Mouse (Mus musculus) embryonic facial prominence, embryonic 15.5 days (tissue): ENCODE results near the gene Atp6v1d. TPM values are rescaled to one million over a fixed set of nuclear protein-coding genes. Genes with fewer than 3 reads are reported as not detected.

Experiments used
- ATAC-seq: fragments of 200-750 bp; cut with Nextera tagmentation; 2 replicates; pipeline ENCODE4 v1.8.0; 2017; ENCODE audit warnings: low read depth, moderate TSS enrichment; ENCODE audit not compliant: insufficient number of reproducible peaks, low FRiP score, low TSS enrichment
- H3K27ac ChIP-seq: fragments of 300-500 bp; sonication (generic); replicated peaks from 2 replicates; pipeline ENCODE4 v1.5.1; 2015; ENCODE audit warnings: mild to moderate bottlenecking, inconsistent platforms
- H3K27me3 ChIP-seq: fragments of 300-500 bp; sonication (generic); 2 replicates; pipeline ENCODE4 v1.6.1; 2015; ENCODE audit warnings: inconsistent platforms
- H3K36me3 ChIP-seq: fragments of 300-500 bp; sonication (generic); 2 replicates; pipeline ENCODE4 v1.6.1; 2015; ENCODE audit warnings: mild to moderate bottlenecking, inconsistent platforms
- H3K4me1 ChIP-seq: fragments of 300-500 bp; sonication (generic); 2 replicates; pipeline ENCODE4 v1.6.1; 2015; ENCODE audit warnings: inconsistent platforms
- H3K4me2 ChIP-seq: fragments of 300-500 bp; sonication (generic); replicated peaks from 2 replicates; pipeline ENCODE4 v1.6.1; 2015; ENCODE audit warnings: mild to moderate bottlenecking, inconsistent platforms
- H3K4me3 ChIP-seq: fragments of 300-500 bp; sonication (generic); replicated peaks from 2 replicates; pipeline ENCODE4 v1.5.1; 2015; ENCODE audit warnings: mild to moderate bottlenecking, inconsistent platforms
- H3K9ac ChIP-seq: fragments of 300-500 bp; sonication (generic); 2 replicates; pipeline ENCODE4 v1.6.1; 2015; ENCODE audit warnings: inconsistent platforms
- H3K9me3 ChIP-seq: fragments of 300-500 bp; sonication (generic); replicated peaks from 2 replicates; pipeline ENCODE4 v1.6.1; 2016; ENCODE audit warnings: inconsistent platforms
- WGBS: fragments of 180-500 bp; shearing (Covaris S2); methylation state at CpG from one replicate; pipeline ENCODE4 v1.1.7; 2015; 5-methylcytosine and 5-hydroxymethylcytosine counted together
- polyA plus RNA-seq: library from polyadenylated mRNA; unstranded; fragments of >200 nt; fragmentation: Nextera tagmentation; extraction: Ambion mirVana; gene quantifications from 2 replicates; pipeline ENCODE4 v1.2.1, GENCODE M21; 2015

Atp6v1d gene
- polyA plus RNA-seq = 68.1 and 71.0 TPM in 2 replicates

DNA sequence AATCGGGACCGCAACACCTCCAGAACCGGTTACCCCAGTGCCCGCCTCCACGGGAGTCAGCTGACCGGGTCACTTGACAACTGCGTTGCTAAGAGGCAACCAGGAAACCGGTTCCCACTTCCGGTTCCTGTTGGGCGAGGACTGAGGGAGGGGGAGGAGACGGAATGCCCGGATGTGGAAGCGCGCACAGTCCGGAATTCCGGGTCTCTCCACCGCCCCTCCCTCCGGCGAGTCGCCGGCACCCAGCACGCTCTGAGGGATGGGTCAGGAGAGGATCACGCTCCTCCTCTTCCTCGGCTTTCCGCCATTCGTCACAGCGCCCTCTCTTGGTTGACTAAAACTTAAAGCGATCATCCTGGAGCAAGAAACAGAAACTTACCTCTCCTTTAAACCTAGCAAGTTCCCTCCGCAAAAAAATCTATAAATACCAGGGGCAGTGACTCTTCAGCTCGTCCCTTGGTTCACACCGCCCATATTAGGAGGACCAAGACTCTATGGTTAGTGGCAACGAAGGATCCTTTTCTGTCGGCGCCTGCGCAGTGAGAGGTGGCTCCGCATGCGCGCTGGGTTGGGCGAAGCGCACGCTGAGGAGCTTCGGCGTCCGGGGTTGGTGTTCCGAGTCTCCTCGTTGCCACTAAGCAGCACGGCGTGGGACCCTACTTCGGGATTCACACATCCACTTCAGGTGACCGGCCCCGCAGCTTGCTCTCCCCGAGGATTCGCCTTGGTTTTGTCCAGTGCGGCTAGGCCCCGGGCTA lies at the start of gene Atp6v1d, which contains the start of gene Eif2s1:
TSS of gene Atp6v1d (minus strand) at position 143 of the 758 bp plus-strand sequence.
TSS of gene Eif2s1 (plus strand) at position 324 of the 758 bp plus-strand sequence.
- under 1% methylated on average over 55 of the region's 55 CpGs for WGBS
- peaks cover 18% of the 10 kb centered on the region for H3K4me1 ChIP-seq
- H3K4me3 ChIP-seq = peak within 1 kb of the TSS; percentile 92
- peak; percentile 100 for ATAC-seq
- no peaks in the 10 kb centered on the region for H3K27me3 ChIP-seq
- H3K4me2 ChIP-seq = peak within 1 kb of the TSS; percentile 85
- H3K9me3 ChIP-seq = no peaks in the 10 kb centered on the region
- H3K9ac ChIP-seq = peak within 1 kb of the TSS; percentile 80
- H3K36me3 ChIP-seq = no peaks in the 10 kb centered on the region
- H3K27ac ChIP-seq = peak within 1 kb of the TSS; percentile 92

DNA sequence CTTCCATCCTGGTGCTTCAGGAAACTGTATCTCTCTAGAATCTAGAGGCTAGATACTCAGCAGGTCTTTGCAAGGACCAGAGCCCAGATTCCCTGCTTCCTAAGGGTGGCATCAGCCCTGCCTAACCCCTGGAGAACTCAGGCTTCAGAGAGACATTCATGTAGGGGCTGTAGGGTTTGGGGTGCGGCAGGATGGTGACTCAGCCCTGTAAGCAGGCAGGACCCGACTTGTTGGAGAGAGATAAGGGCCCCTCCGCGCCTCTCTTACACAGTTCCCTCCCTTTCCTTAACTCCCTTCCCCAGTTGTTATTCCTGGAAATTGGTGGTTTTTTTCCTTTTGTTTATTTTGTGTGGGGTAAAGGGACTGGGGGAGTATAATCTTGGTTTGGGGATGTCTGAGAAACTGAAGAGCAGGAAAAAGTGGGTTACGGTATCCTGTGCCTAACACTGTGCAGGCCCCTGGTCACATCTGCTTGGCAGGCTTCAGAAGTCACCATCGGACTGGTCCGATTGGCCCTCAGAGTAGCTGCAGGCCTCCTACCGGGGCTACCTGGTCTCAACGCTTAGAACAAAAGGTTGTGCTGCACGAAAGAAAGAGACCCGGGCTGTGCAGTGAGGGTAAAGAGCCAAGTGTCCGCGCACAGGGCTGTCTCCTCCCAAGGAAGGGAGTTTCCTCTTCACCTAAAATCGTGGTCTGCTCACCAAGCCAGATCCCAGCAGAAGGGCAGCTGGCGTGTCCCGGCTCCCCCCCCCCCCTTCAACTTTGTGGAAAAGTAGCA lies 49.4 kb upstream of the Atp6v1d start:
- Histone ChIP-seq H3K36me3 (no peaks in the 10 kb centered on the region), H3K4me2 (peak overlapping the region; percentile 64), H3K4me1 (peaks cover 29% of the 10 kb centered on the region), H3K9me3 (no peaks in the 10 kb centered on the region), H3K4me3 (peak overlapping the region; percentile 41), H3K27ac (no peak overlapping the region), H3K9ac (no peak overlapping the region), H3K27me3 (peaks cover 41% of the 10 kb centered on the region)
- no peak for ATAC-seq
- WGBS = 12% methylated on average over 16 of the region's 16 CpGs

DNA sequence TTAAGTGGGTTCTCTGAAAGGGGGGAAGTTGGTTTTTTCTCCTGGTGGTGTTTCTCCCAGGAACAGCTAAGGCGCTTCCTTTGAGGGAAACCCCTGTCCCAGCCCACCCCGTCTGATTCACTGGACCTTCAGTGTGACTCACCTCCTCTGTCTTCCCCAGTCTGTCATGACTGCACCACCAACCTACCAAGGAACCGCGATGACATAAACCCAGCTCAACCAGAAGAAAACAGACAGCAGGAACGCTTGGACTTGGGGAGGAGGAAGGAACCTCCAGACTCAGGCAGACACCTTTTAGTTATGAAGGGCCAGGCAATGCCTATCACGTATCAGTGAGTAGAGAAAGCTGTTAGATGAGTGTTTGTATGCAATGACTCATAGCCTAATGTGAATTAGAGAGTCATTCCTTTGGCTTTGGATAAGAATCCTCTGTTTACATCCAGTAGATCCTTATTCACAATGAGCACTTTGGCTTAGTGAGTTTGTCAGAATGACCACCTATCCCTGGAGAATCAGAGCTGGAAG lies 46.7 kb upstream of the Atp6v1d start:
- no peak overlapping the region for H3K4me2 ChIP-seq
- H3K9ac ChIP-seq = no peak overlapping the region
- H3K27me3 ChIP-seq = peaks cover 41% of the 10 kb centered on the region
- no peaks in the 10 kb centered on the region for H3K36me3 ChIP-seq
- H3K9me3 ChIP-seq = no peaks in the 10 kb centered on the region
- no peak overlapping the region for H3K27ac ChIP-seq
- peaks cover 29% of the 10 kb centered on the region for H3K4me1 ChIP-seq
- H3K4me3 ChIP-seq = no peak overlapping the region
- WGBS = 69% methylated on average over 6 of the region's 6 CpGs
- ATAC-seq = no peak

DNA sequence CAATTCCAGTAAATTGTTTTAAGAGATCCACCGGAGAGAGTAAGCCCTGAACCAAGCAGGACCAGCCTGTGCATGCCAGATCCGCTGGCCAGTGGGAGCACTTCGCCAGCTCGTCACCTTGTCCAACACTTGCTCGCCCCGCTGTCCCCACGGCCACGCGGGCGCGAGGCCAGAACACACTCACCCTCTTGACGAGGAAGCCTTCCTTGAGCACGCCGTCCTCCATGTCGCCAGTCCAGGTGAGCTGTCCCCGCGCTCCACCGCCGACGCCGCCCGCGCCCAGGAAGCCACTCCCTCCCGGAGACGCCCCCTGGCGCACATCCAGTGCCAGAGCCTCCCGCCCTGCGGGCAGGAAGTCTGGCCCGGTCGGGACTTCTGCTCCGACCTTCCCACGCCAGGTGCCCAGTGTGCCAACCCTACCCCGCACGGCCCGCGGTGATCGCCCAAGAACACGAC lies 45.3 kb upstream of the Atp6v1d start, which contains the start of gene Plek2:
TSS of gene Plek2 (minus strand) at position 258 of the 456 bp plus-strand sequence.
- H3K9me3 ChIP-seq = no peaks in the 10 kb centered on the region
- H3K9ac ChIP-seq = 0 out of 2 replicates have a peak within 1 kb of the TSS, but pooled peaks have one; percentile 1
- peaks cover 34% of the 10 kb centered on the region for H3K27me3 ChIP-seq
- peak within 1 kb of the TSS; percentile 45 for H3K4me3 ChIP-seq
- WGBS = 2% methylated on average over 38 of the region's 38 CpGs
- H3K4me2 ChIP-seq = peak within 1 kb of the TSS; percentile 82
- H3K36me3 ChIP-seq = no peaks in the 10 kb centered on the region
- 0 out of 2 replicates have a peak, but pooled peaks have one; percentile 27 for ATAC-seq
- peaks cover 20% of the 10 kb centered on the region for H3K4me1 ChIP-seq
- no peak within 1 kb of the TSS for H3K27ac ChIP-seq

DNA sequence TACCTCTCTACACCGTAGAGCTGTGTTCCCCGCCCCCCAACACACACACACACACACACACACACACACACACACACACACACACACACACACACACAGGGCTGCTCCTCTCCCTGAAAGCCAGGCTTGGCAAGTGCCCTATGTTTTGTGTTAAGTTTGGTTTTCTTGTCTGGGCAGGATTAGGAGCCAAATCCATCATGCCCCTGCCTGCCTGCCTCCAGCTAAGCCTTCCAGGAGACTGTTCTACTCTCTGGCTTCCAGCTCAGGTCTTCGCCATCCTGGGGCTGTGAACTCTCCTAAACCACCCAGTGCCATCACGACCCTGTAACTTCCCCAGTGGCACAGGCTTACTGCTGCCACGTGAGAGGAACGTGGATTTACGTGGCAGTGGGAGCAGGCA lies 43.1 kb upstream of the Atp6v1d start:
- no peak overlapping the region for H3K9ac ChIP-seq
- no peaks in the 10 kb centered on the region for H3K9me3 ChIP-seq
- H3K4me1 ChIP-seq = peaks cover 6% of the 10 kb centered on the region; the same call in 1 of the 2 replicates
- H3K27ac ChIP-seq = no peak overlapping the region
- WGBS = 51% methylated on average over 6 of the region's 7 CpGs
- H3K27me3 ChIP-seq = peaks cover 18% of the 10 kb centered on the region
- no peak overlapping the region for H3K4me3 ChIP-seq
- ATAC-seq = no peak; the same call in 1 of the 2 replicates
- 0 out of 2 replicates have a peak overlapping the region, but pooled peaks have one; percentile 11 for H3K4me2 ChIP-seq
- no peaks in the 10 kb centered on the region for H3K36me3 ChIP-seq

DNA sequence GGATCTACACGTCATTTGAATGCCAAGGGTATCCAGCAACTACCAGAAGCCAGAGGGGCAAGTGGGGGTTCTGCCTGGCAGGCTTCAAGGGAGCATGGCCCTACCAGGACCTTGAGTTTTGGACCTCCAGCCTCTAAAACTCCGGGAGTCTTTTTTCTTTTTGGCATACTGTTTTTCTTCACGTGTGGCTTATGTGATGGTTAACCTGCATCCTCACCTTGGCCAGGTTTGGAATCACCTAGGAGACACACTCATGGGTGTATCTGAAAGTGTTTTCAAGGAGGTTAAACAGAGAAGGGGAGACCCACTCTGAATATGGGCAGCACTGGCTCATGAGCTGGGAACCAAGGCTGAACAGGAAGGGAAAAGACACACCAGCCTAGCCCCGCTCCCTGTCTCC lies 41.9 kb upstream of the Atp6v1d start:
- WGBS = 85% methylated on average over 4 of the region's 4 CpGs
- peaks cover 11% of the 10 kb centered on the region for H3K27me3 ChIP-seq
- no peak overlapping the region for H3K4me3 ChIP-seq
- H3K36me3 ChIP-seq = no peaks in the 10 kb centered on the region
- H3K9me3 ChIP-seq = no peaks in the 10 kb centered on the region
- no peak overlapping the region for H3K27ac ChIP-seq
- ATAC-seq = no peak
- H3K4me1 ChIP-seq = peaks cover 6% of the 10 kb centered on the region; the same call in 1 of the 2 replicates
- H3K4me2 ChIP-seq = no peak overlapping the region
- no peak overlapping the region for H3K9ac ChIP-seq

DNA sequence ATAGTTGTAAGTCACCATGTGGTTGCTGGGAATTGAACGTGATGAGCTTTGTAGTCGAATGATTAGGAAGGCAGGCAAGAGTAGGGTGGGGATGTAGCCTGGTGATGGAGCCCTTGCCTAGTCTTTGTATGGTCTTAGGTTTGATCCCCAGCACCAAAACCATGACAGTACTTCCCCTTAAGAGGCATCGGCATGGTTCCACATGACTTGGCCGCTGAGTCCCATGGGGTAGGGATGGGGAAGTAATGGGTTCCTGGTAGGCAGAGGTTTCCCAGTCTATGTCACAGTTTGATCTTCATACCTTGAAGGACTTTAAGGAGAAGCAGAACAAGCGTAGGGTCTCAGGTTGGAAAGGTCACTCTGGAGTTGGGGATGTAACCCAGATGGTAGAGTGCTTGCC lies 40.0 kb upstream of the Atp6v1d start:
- no peak overlapping the region for H3K4me3 ChIP-seq
- no peaks in the 10 kb centered on the region for H3K36me3 ChIP-seq
- no peak overlapping the region for H3K4me2 ChIP-seq
- no peak overlapping the region for H3K27ac ChIP-seq
- 88% methylated on average over 5 of the region's 5 CpGs for WGBS
- no peak overlapping the region for H3K9ac ChIP-seq
- H3K27me3 ChIP-seq = no peaks in the 10 kb centered on the region
- ATAC-seq = no peak
- H3K4me1 ChIP-seq = no peaks in the 10 kb centered on the region
- H3K9me3 ChIP-seq = no peaks in the 10 kb centered on the region

DNA sequence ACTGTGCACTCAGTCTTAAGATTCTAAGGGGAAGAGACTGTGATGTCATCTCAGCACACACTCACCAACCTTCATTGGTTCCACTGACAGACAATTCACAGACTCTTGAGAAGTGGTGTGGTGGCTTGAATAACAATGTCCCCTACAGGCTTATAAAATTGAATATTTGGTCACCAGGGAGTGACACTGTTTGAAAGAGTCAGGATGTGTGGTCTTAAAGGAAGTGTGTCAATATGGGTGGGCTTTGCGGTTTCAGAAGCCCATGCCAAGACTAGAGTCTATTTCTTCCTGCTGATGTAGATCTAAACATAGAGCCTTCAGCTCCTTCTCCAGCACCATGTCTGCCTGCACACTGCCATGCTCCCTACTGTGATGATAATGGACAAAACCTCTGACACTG lies 36.4 kb upstream of the Atp6v1d start:
- ATAC-seq = no peak
- no peak overlapping the region for H3K4me2 ChIP-seq
- no peaks in the 10 kb centered on the region for H3K36me3 ChIP-seq
- H3K4me3 ChIP-seq = no peak overlapping the region
- H3K27ac ChIP-seq = no peak overlapping the region
- no peaks in the 10 kb centered on the region for H3K9me3 ChIP-seq
- no peaks in the 10 kb centered on the region for H3K4me1 ChIP-seq
- 88% methylated on average over 1 of the region's 1 CpGs for WGBS
- no peaks in the 10 kb centered on the region for H3K27me3 ChIP-seq
- no peak overlapping the region for H3K9ac ChIP-seq

DNA sequence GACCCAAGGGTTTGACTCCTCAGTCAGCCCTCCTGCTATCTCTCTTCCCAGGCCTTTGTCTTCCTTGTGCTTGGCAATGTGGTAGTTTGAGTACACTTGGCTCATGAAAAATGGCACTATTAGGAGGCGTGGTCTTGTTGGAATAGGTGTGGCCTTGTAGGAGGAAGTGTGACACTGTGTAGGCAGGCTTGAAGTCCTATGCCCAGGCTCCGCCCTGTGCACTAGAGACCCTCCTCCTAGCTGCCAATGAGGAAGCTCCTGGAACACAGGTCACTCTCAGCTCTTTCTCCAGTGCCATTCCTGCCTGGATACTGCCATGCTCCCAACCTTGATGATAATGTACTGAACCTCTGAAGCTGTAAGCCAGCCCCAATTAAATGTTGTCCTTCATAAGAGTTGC lies 29.7 kb upstream of the Atp6v1d start:
- 75% methylated on average over 2 of the region's 2 CpGs for WGBS
- Histone ChIP-seq H3K4me1 (no peaks in the 10 kb centered on the region), H3K4me3 (no peak overlapping the region), H3K9ac (no peak overlapping the region), H3K27me3 (no peaks in the 10 kb centered on the region), H3K27ac (no peak overlapping the region), H3K36me3 (peaks cover 8% of the 10 kb centered on the region), H3K9me3 (no peaks in the 10 kb centered on the region), H3K4me2 (no peak overlapping the region)
- no peak for ATAC-seq

DNA sequence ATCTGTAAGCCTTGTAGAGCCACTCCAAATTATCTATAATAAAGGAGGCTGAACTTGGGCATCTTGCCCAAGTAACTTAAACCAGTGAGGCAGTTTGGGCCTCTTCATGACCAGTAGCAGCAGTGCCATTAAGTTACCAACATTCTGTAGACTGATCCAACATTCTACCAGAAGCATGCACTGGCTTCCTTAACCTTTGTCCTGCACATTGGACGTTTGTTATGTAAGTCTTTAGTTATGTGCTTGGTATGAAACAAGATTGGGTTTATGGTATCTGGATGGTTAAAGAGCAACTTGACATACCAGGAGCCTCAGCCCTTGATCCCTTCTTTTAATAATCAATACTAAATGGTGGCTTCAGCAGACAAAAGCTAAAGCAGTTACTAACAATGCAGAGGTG lies 28.6 kb upstream of the Atp6v1d start:
- H3K9me3 ChIP-seq = no peaks in the 10 kb centered on the region
- H3K27ac ChIP-seq = no peak overlapping the region
- WGBS = 71% methylated on average over 1 of the region's 1 CpGs
- H3K27me3 ChIP-seq = no peaks in the 10 kb centered on the region
- H3K4me3 ChIP-seq = no peak overlapping the region
- no peaks in the 10 kb centered on the region for H3K4me1 ChIP-seq
- no peak overlapping the region for H3K4me2 ChIP-seq
- no peak for ATAC-seq
- peaks cover 16% of the 10 kb centered on the region for H3K36me3 ChIP-seq
- H3K9ac ChIP-seq = no peak overlapping the region

DNA sequence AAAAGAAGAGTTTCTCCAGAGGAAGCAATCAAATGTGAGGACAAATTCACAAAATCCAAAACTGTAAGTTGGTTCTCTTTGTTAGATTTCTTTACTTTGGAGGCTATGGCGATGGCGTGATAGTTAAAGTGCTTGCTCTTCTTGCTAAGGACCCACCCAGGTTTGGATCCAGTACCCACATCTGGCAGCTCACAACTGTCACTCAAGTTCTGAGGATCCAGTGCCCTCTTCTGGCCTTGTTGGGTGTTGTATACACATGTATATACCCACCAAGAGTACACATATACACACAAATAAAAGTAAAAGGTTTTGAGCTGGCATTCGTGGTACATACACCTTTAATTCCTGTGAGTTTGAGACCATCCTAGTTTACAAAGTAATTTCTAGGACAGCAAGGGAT lies 13.1 kb upstream of the Atp6v1d start:
- WGBS = 95% methylated on average over 3 of the region's 3 CpGs
- Histone ChIP-seq H3K4me3 (no peak overlapping the region), H3K36me3 (peaks cover 54% of the 10 kb centered on the region), H3K9ac (no peak overlapping the region), H3K9me3 (no peaks in the 10 kb centered on the region), H3K4me2 (no peak overlapping the region), H3K27me3 (no peaks in the 10 kb centered on the region), H3K4me1 (no peaks in the 10 kb centered on the region), H3K27ac (no peak overlapping the region)
- ATAC-seq = no peak
